Mouse (Mus musculus) layer of hippocampus, adult 2 months (tissue): ENCODE results near the gene Esrrg. TPM values are rescaled to one million over a fixed set of nuclear protein-coding genes. Genes with fewer than 3 reads are reported as not detected.

Experiments used
- DNase-seq, 2 experiments: peaks; one replicate each; pipeline ENCODE4 v3.0.0; 2022; ENCODE audit warnings: low spot score in 2 of 2
- H3K27ac ChIP-seq: fragments of 200-600 bp; 2 replicates; pipeline ENCODE4 v1.8.1; 2022
- H3K4me3 ChIP-seq: fragments of 200-600 bp; 2 replicates; pipeline ENCODE4 v1.8.1; 2022; ENCODE audit warnings: mild to moderate bottlenecking
- CTCF ChIP-seq: fragments of 200-600 bp; conservative IDR thresholded peaks from 2 replicates; pipeline ENCODE4 v1.8.1; 2022; ENCODE audit warnings: antibody characterized with exemption, mild to moderate bottlenecking, moderate library complexity
- total RNA-seq, 2 experiments: library from RNA; stranded (reverse); gene quantifications; 2 replicates each; pipeline ENCODE4 v1.2.3; 2021

Gene Esrrg
- total RNA-seq, 2 experiments from 2014 or later = 10.9 to 12.6 TPM

- Histone ChIP-seq H3K27ac (no peak overlapping the region), H3K4me3 (no peak overlapping the region)
- no peak for TF ChIP-seq CTCF
- DNase-seq = no peak
These were observed 292.2 kb downstream of the Esrrg start for GRCm38 (mm10) chr1:187900756-187901155.

- Histone ChIP-seq H3K27ac (no peak overlapping the region), H3K4me3 (no peak overlapping the region)
- DNase-seq = no peak
- TF ChIP-seq CTCF = no peak
These were observed 293.6 kb downstream of the Esrrg start for GRCm38 (mm10) chr1:187902176-187902575.

GRCm38 (mm10) chr1:187904731-187905130, 296.1 kb downstream of the Esrrg start:
- no peak overlapping the region for H3K27ac ChIP-seq
- TF ChIP-seq CTCF = no peak
- DNase-seq = peak in 1 of 2 experiments; percentile 7
- no peak overlapping the region for H3K4me3 ChIP-seq

GRCm38 (mm10) chr1:187907407-187907806, 298.8 kb downstream of the Esrrg start:
- Histone ChIP-seq H3K4me3 (no peak overlapping the region), H3K27ac (no peak overlapping the region)
- TF ChIP-seq CTCF = no peak
- DNase-seq = no peak

- TF ChIP-seq CTCF = no peak
- Histone ChIP-seq H3K4me3 (no peak overlapping the region), H3K27ac (no peak overlapping the region)
- no peak for DNase-seq
These were observed 299.3 kb downstream of the Esrrg start for GRCm38 (mm10) chr1:187907871-187908270.

- TF ChIP-seq CTCF = no peak
- peak in 1 of 2 experiments; percentile 2 for DNase-seq
- Histone ChIP-seq H3K27ac (no peak overlapping the region), H3K4me3 (no peak overlapping the region)
These were observed 302.1 kb downstream of the Esrrg start for GRCm38 (mm10) chr1:187910718-187911117.

- TF ChIP-seq CTCF = no peak
- Histone ChIP-seq H3K27ac (no peak overlapping the region), H3K4me3 (no peak overlapping the region)
- DNase-seq = no peak
These were observed 302.6 kb downstream of the Esrrg start for GRCm38 (mm10) chr1:187911201-187911600.

- H3K27ac ChIP-seq = no peak overlapping the region
- no peak for DNase-seq
- TF ChIP-seq CTCF = no peak
- H3K4me3 ChIP-seq = no peak overlapping the region
These were observed 309.7 kb downstream of the Esrrg start for GRCm38 (mm10) chr1:187918303-187918702.

- no peak overlapping the region for H3K4me3 ChIP-seq
- no peak for DNase-seq
- no peak for TF ChIP-seq CTCF
- no peak overlapping the region for H3K27ac ChIP-seq
These were observed 310.3 kb downstream of the Esrrg start for GRCm38 (mm10) chr1:187918939-187919338.

- no peak overlapping the region for H3K27ac ChIP-seq
- TF ChIP-seq CTCF = no peak
- no peak overlapping the region for H3K4me3 ChIP-seq
- no peak for DNase-seq
These were observed 311.7 kb downstream of the Esrrg start for GRCm38 (mm10) chr1:187920156-187920777.

- Histone ChIP-seq H3K4me3 (no peak overlapping the region), H3K27ac (no peak overlapping the region)
- TF ChIP-seq CTCF = no peak
- DNase-seq = no peak
These were observed 322.6 kb downstream of the Esrrg start for GRCm38 (mm10) chr1:187931146-187931545.

GRCm38 (mm10) chr1:187938652-187939051, 330.1 kb downstream of the Esrrg start:
- Histone ChIP-seq H3K4me3 (no peak overlapping the region), H3K27ac (no peak overlapping the region)
- no peak for TF ChIP-seq CTCF
- DNase-seq = no peak

- H3K4me3 ChIP-seq = no peak overlapping the region
- no peak for TF ChIP-seq CTCF
- H3K27ac ChIP-seq = no peak overlapping the region
- no peak for DNase-seq
These were observed 330.5 kb downstream of the Esrrg start for GRCm38 (mm10) chr1:187939078-187939477.

- H3K4me3 ChIP-seq = no peak overlapping the region
- no peak for DNase-seq
- TF ChIP-seq CTCF = no peak
- H3K27ac ChIP-seq = no peak overlapping the region
These were observed 342.9 kb downstream of the Esrrg start for GRCm38 (mm10) chr1:187951506-187951905.
